Mouse (Mus musculus): ENCODE measurements at regions not wholly inside any gene's neighbourhood (a gene's known extent, or its start where the extent isn't known, plus 50 kb on each side); places are given as distances from the start of the nearest gene placed in this dataset.

DNA sequence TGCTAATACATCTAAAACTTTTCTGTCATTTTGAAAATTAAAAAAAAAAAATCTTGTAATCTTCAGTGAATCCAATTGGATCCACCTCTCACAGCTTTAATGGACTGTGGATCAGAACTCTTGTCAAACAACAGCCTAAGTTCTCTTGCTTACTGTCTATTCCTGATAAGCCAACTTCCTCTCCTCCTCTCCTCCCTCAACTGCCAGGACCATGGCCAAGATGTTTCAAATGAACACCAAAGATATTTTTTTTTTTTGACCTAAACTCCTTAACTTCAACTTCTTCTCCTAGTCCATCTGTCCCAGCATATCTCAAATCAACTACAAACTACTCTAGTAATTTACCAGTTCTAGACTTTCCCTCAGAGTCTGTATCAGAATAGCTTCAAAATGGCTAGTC, 1258.5 kb downstream of the Tbl1xr1 start:
- no peak overlapping the region for H3K4me3 ChIP-seq
- H3K27me3 ChIP-seq = no peaks in the 10 kb centered on the region
- no peak overlapping the region for H3K9ac ChIP-seq (replicated peaks)
- H3K4me2 ChIP-seq (replicated peaks) = no peak overlapping the region
- H3K4me1 ChIP-seq = no peaks in the 10 kb centered on the region
- no peaks in the 10 kb centered on the region for H3K36me3 ChIP-seq
- 0 out of 2 replicates have a peak, but pooled peaks cover 3% of the 10 kb centered on the region for H3K9me3 ChIP-seq
- no peak overlapping the region for H3K27ac ChIP-seq (replicated peaks)
- ATAC-seq (ENCODE audit: low FRiP score, low read depth) = no peak

DNA sequence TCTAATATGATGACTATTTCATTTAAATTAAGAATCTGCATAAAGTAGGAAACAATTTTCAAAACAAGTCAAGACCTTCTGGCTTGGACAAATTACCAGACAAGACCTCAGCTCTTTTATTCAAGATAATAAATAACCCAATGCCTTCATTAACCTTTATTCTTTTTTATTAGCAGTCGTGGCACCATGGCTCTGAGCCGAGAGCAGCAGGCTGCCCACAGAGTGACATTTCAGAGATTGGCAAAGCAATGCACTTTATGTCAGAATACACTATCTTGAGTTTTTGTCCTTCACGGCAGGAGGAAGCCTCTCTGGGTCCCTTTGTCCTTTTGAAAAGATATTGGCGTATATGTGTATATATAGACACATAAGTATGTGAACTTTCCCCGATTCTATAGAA, 1297.9 kb downstream of the Tbl1xr1 start:
- Histone ChIP-seq H3K27me3 (no peaks in the 10 kb centered on the region), H3K9ac (replicated peaks) (no peak overlapping the region), H3K4me3 (no peak overlapping the region), H3K4me1 (no peaks in the 10 kb centered on the region), H3K36me3 (no peaks in the 10 kb centered on the region), H3K4me2 (replicated peaks) (no peak overlapping the region), H3K9me3 (no peaks in the 10 kb centered on the region), H3K27ac (replicated peaks) (no peak overlapping the region)
- 87% methylated on average over 5 of the region's 5 CpGs for WGBS
- ATAC-seq (ENCODE audit: low FRiP score, low read depth) = no peak

DNA sequence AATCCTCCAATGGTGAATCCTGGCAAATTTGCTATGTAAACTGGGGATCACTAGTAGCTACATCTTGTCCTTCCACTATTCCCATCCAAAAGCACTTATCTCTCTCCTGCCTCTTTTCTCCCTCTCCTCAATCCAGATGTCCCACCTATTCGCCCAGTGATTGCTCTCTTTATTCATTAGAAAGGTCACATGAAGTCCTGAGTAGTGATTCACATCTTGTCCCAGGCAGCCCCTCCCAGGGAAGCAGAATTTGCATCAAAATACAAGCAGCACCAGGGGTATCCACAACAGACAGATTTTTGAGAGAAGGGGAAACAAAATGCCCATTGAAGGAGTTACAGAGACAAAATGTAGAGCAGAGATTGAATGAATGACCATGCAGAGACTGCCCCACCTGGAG, 1328.4 kb downstream of the Tbl1xr1 start:
- Histone ChIP-seq H3K27ac (replicated peaks) (no peak overlapping the region), H3K36me3 (no peaks in the 10 kb centered on the region), H3K4me3 (no peak overlapping the region), H3K9ac (replicated peaks) (no peak overlapping the region), H3K27me3 (no peaks in the 10 kb centered on the region), H3K4me2 (replicated peaks) (no peak overlapping the region), H3K4me1 (no peaks in the 10 kb centered on the region), H3K9me3 (no peaks in the 10 kb centered on the region)
- no peak for ATAC-seq (ENCODE audit: low FRiP score, low read depth)
- 53% methylated on average over 1 of the region's 1 CpGs for WGBS

DNA sequence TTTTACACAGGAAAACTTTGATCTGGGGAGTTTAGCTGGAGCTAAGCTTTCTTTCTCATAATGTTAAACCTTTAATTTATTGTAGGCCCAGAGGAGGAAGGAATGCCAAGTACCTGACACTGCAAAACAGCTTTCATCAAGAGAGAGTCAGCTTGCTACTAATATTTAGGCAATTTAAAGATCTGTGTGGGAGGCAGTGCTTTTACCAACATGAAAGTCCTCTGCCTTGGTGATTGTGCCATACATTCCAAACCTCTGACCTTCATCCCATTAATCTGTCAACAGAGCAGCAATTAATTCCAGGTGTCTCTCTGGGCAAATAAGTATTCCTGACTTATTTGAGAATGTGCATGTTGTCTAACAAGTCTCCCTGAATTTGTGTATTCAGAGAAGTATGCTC, 1333.0 kb downstream of the Tbl1xr1 start:
- H3K4me3 ChIP-seq = no peak overlapping the region

DNA sequence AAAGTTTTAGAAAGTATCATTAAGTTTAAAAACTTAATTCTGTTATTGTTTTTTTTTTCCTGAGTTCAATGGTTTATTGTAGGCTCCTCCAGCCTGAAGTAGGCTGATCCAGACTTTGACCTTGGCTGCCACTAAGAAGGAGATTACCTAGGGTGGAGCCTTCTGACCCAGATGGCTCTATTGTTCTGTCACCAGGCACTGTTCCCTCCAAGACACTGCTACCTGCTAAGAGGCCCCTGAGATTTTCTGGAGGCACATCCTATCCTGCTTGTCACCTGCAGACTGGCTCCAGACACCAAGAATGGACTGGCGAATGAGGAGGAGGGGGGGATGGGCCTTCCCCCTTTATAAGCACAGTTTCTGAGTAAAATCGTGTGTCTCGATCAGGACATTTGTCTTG, 1350.5 kb downstream of the Tbl1xr1 start:
- H3K9me3 ChIP-seq = no peaks in the 10 kb centered on the region
- no peak overlapping the region for H3K4me3 ChIP-seq
- ATAC-seq (ENCODE audit: low FRiP score, low read depth) = no peak
- H3K27me3 ChIP-seq = no peaks in the 10 kb centered on the region
- H3K4me2 ChIP-seq (replicated peaks) = no peak overlapping the region
- WGBS = 77% methylated on average over 3 of the region's 3 CpGs
- H3K4me1 ChIP-seq = no peaks in the 10 kb centered on the region
- no peak overlapping the region for H3K27ac ChIP-seq (replicated peaks)
- no peaks in the 10 kb centered on the region for H3K36me3 ChIP-seq
- no peak overlapping the region for H3K9ac ChIP-seq (replicated peaks)

More for the DNA sequence above, 1333.0 kb downstream of the Tbl1xr1 start:
- Histone ChIP-seq H3K4me2 (replicated peaks) (no peak overlapping the region), H3K9ac (replicated peaks) (no peak overlapping the region), H3K9me3 (no peaks in the 10 kb centered on the region), H3K27me3 (no peaks in the 10 kb centered on the region), H3K36me3 (no peaks in the 10 kb centered on the region), H3K27ac (replicated peaks) (no peak overlapping the region), H3K4me1 (no peaks in the 10 kb centered on the region)
- ATAC-seq (ENCODE audit: low FRiP score, low read depth) = no peak

DNA sequence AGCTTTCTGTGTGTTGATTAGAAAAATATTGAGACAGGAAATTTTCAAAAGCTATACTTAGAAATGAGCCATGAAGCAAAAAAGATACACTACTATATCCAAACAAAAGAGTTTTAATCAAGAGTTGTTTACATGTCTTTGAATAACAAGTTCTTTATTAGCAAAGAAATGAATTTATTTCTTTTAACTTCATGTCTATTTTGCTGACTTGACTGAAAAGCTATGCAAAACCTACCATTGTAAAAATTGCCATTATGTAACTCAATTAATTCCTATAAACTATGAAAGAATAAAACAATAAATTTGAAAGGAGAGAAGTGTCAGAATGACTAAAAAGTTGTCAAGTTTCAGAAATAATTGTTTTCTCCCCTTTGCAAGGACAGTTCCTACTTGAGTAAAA, 1358.6 kb downstream of the Tbl1xr1 start:
- no peaks in the 10 kb centered on the region for H3K4me1 ChIP-seq
- no peak overlapping the region for H3K4me2 ChIP-seq (replicated peaks)
- no peaks in the 10 kb centered on the region for H3K27me3 ChIP-seq
- no peak overlapping the region for H3K4me3 ChIP-seq
- no peak for ATAC-seq (ENCODE audit: low FRiP score, low read depth)
- H3K27ac ChIP-seq (replicated peaks) = no peak overlapping the region
- H3K36me3 ChIP-seq = no peaks in the 10 kb centered on the region
- no peaks in the 10 kb centered on the region for H3K9me3 ChIP-seq
- H3K9ac ChIP-seq (replicated peaks) = no peak overlapping the region

DNA sequence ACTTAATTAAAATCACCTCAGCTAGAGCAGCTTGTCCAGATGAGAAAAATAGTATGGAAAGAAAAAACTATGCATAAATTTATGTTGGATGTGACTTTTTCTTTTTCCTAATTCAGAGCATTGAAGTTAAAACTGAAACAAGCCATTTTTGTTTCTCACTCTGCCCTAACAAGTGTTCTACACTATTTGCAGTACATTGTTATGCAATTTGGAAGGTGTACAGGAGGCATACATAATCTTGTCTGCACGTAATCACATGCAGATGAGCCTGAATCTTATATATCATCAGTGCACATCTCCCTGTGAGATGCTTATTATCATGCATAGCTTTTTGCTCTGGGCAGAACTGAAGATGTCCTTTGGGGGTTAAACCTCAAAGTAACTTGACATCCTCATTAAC, 1381.3 kb downstream of the Tbl1xr1 start:
- Histone ChIP-seq H3K4me2 (replicated peaks) (no peak overlapping the region), H3K9me3 (no peaks in the 10 kb centered on the region), H3K9ac (replicated peaks) (no peak overlapping the region), H3K27ac (replicated peaks) (no peak overlapping the region), H3K4me3 (no peak overlapping the region), H3K27me3 (no peaks in the 10 kb centered on the region), H3K4me1 (no peaks in the 10 kb centered on the region), H3K36me3 (no peaks in the 10 kb centered on the region)
- 68% methylated on average over 1 of the region's 1 CpGs for WGBS
- no peak for ATAC-seq (ENCODE audit: low FRiP score, low read depth)

DNA sequence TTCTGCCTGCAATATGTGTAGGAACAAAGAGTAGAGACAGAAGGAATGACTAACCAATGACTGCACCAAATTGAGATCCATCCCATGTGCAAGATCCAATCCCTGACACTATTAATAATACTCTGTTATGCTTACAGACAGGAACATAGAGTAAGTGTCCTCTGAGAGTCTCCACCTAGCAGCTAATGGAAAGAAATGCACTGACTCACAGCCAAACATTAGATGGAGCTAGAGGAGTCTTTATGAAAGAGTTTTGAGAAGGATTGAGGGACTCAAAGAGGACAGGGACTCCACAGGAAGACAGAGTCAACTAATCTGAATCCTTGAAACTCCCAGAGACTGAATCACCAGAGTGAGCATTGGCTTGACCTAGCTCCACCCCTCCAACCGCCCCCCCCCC, 1423.4 kb downstream of the Tbl1xr1 start:
- Histone ChIP-seq H3K9me3 (no peaks in the 10 kb centered on the region), H3K4me3 (no peak overlapping the region), H3K4me2 (replicated peaks) (no peak overlapping the region), H3K27ac (replicated peaks) (no peak overlapping the region), H3K27me3 (no peaks in the 10 kb centered on the region), H3K9ac (replicated peaks) (no peak overlapping the region), H3K4me1 (no peaks in the 10 kb centered on the region), H3K36me3 (no peaks in the 10 kb centered on the region)
- 100% methylated on average over 1 of the region's 1 CpGs for WGBS
- no peak for ATAC-seq (ENCODE audit: low FRiP score, low read depth)

DNA sequence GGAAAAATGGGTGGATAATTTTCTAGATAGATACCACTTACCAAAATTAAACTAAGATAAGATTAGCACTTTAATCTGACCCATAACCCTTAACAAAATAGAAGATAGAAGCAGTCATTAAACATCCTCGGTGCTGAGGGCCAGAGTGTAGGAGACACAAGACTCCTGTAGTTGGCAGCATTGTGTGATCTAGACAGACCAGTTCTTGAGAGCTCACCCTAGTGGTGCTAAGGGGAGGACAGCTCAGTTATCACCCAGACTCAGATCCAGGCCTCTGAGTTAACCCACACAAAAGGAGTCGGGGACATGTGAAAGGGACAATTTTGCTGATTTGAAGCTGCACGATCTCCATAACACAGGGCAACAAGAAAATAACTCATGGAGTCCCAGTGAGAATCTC, 1471.1 kb downstream of the Tbl1xr1 start:
- H3K4me3 ChIP-seq = no peak overlapping the region
- H3K27me3 ChIP-seq = no peaks in the 10 kb centered on the region
- no peak overlapping the region for H3K4me2 ChIP-seq (replicated peaks)
- no peaks in the 10 kb centered on the region for H3K36me3 ChIP-seq
- H3K9me3 ChIP-seq = 0 out of 2 replicates have a peak, but pooled peaks cover 3% of the 10 kb centered on the region
- WGBS = 87% methylated on average over 3 of the region's 3 CpGs
- H3K27ac ChIP-seq (replicated peaks) = no peak overlapping the region
- H3K9ac ChIP-seq (replicated peaks) = no peak overlapping the region
- H3K4me1 ChIP-seq = no peaks in the 10 kb centered on the region
- ATAC-seq (ENCODE audit: low FRiP score, low read depth) = no peak

DNA sequence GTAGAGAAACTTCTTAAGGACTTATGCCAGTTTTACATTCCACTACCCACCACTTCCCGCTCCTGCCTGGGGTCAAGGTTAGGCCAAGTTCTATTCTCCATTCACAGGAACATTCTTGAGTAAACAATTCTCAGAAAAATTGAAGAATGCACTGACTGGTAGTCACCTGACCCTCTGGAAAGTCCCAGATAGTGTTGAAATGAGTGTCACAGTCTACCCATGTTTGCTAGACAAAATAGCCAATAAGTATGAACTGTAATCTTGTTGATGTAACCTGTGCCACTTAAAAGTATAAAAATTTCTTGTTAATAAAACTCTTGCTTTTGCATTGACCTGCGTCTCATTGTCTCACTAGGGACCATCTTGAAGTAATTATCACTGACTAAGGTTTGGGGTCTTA, 1487.9 kb downstream of the Tbl1xr1 start:
- Histone ChIP-seq H3K4me2 (replicated peaks) (no peak overlapping the region), H3K27me3 (no peaks in the 10 kb centered on the region), H3K36me3 (no peaks in the 10 kb centered on the region), H3K27ac (replicated peaks) (no peak overlapping the region), H3K4me3 (no peak overlapping the region), H3K9me3 (peaks cover 5% of the 10 kb centered on the region; the same call in 1 of the 2 replicates), H3K4me1 (no peaks in the 10 kb centered on the region), H3K9ac (replicated peaks) (no peak overlapping the region)
- 85% methylated on average over 2 of the region's 2 CpGs for WGBS
- no peak for ATAC-seq (ENCODE audit: low FRiP score, low read depth)

DNA sequence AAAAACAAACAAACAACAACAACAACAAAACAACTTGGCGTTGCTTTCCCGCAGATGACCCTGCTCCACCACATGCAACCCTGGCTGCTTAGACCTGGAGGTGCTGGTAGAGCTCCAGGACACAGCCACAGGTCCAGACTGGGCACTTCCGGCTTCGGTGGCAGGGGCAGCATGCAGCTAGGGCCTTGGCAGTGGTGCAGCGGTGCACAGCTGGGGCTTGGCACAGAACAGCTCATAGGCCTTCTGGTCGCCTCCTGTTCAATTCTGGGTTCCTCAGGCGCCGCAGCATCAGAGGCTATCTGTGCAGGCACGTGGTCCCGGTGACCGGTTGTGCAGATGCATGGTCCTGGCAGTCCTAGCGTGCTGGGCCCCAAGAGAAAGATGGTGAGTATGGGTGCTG, 1492.4 kb downstream of the Tbl1xr1 start:
- ATAC-seq (ENCODE audit: low FRiP score, low read depth) = no peak
- H3K36me3 ChIP-seq = no peaks in the 10 kb centered on the region
- H3K4me2 ChIP-seq (replicated peaks) = no peak overlapping the region
- WGBS = 96% methylated on average over 12 of the region's 12 CpGs
- H3K4me3 ChIP-seq = no peak overlapping the region
- peaks cover 8% of the 10 kb centered on the region; the same call in 1 of the 2 replicates for H3K9me3 ChIP-seq
- H3K27me3 ChIP-seq = no peaks in the 10 kb centered on the region
- no peak overlapping the region for H3K27ac ChIP-seq (replicated peaks)
- no peaks in the 10 kb centered on the region for H3K4me1 ChIP-seq
- H3K9ac ChIP-seq (replicated peaks) = no peak overlapping the region

DNA sequence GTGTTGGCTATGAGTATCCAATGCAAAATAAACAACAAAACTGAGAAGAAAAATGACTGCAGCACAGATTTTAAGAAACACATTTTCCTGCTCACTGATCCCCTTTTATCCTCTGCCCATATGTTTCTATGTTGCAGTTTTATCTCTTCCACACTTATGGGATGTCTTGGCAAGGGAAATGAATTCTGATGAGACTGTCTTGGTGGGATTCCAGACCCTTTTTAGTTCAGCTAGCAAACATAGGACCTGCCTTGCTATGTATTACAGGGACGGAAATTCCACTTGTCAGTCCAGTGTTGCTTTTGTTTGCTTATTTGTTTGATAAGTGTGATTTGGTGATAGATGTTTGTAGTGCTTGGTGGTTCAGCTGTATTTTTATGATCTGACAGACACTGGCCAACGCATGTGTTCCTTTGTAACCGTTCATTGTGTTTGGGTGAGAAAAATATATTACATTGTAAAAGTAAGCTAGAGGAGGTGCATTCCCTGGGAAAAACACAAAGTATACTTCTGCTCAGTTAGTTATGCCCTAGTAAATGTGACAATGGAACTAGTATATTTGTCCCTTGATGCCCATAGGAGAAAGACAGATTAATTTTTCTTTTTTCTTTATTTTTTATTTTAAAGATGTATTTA, 1516.2 kb downstream of the Tbl1xr1 start:
- Histone ChIP-seq H3K27me3 (no peaks in the 10 kb centered on the region), H3K36me3 (no peaks in the 10 kb centered on the region), H3K9me3 (no peaks in the 10 kb centered on the region), H3K27ac (replicated peaks) (no peak overlapping the region), H3K9ac (replicated peaks) (no peak overlapping the region), H3K4me2 (replicated peaks) (no peak overlapping the region), H3K4me1 (no peaks in the 10 kb centered on the region), H3K4me3 (no peak overlapping the region)
- WGBS = 91% methylated on average over 3 of the region's 3 CpGs
- ATAC-seq (ENCODE audit: low FRiP score, low read depth) = no peak

DNA sequence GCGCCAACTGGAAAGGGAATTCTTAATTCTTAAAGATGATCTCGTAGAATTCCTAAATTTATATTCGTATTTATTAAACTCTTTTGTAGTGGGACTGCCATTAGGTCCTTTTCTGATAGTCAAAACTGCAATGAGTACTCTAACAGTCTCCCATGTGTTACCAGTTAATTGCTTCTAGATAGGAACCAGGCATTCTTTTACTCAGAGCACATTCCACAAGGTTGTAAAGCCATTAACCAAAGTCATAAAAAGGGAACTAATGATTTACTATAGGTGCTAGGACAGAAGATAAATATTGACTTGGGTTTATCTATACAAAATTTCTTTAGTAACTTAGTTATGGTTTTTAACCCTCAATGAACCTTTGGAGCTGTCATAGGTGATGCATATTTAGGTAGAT, 1525.0 kb downstream of the Tbl1xr1 start:
- H3K27me3 ChIP-seq = no peaks in the 10 kb centered on the region
- H3K36me3 ChIP-seq = no peaks in the 10 kb centered on the region
- WGBS = 88% methylated on average over 3 of the region's 3 CpGs
- H3K4me3 ChIP-seq = no peak overlapping the region
- no peak overlapping the region for H3K27ac ChIP-seq (replicated peaks)
- H3K9me3 ChIP-seq = no peaks in the 10 kb centered on the region
- no peaks in the 10 kb centered on the region for H3K4me1 ChIP-seq
- no peak overlapping the region for H3K4me2 ChIP-seq (replicated peaks)
- H3K9ac ChIP-seq (replicated peaks) = no peak overlapping the region
- ATAC-seq (ENCODE audit: low FRiP score, low read depth) = no peak

Data from midbrain, embryonic 12.5 days (tissue).